Mouse (Mus musculus) liver, adult (tissue): Measurements from ENCODE around the gene Umad1.

ENCODE experiments used
- GATA4 ChIP-seq: IDR thresholded peaks from 2 replicates; pipeline ENCODE4 v1.6.1; 2014; ENCODE audit warnings: mild to moderate bottlenecking, low read length; ENCODE audit not compliant: insufficient replicate concordance

The Umad1 gene

GRCm38 (mm10) chr6:8467667-8468337 lies 208.7 kb downstream of the Umad1 start:
- no peak for TF ChIP-seq GATA4

GRCm38 (mm10) chr6:8469918-8470317 lies 210.8 kb downstream of the Umad1 start:
- TF ChIP-seq GATA4 = no peak

DNA sequence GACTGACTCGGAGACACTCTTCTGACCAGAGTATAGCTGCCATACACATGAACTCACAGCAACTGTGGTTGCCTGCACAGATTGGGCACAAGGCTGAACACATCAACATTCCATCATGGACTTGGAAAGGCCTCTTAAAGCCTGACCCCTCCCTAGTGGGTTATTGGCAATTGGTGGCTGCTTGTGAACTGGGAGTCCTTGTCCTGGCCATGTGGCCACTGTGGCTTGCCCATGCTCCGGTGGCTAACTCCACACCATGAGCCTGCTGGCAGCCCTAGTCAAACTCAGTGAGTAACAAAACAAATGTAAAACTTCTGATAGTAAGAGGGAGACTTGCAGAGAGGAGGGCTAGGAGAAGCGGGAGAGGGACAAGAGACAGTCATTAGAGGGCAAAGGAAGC lies 213.0 kb downstream of the Umad1 start:
- no peak for TF ChIP-seq GATA4

DNA sequence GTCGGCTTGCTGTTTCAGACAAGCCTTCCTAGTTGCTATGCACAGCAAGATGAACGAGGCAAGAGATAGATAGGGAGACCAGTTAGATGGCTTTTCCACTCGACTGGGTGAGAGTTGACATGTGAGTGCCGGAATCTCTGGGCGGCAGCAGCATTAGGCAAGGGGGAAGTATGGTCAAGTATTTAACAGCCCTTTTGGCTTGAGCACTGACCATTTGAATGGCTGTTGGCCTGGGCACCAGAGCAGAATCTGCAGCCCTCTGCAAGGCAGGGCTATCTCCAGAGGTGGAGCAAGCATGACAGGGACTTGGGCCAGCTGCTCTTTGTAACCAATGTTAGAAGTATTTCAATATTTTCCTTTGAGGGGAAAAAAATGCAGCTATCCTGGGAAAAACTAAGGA lies 213.8 kb downstream of the Umad1 start:
- TF ChIP-seq GATA4 = peak; percentile 40; the same call in 1 of the 2 replicates

DNA sequence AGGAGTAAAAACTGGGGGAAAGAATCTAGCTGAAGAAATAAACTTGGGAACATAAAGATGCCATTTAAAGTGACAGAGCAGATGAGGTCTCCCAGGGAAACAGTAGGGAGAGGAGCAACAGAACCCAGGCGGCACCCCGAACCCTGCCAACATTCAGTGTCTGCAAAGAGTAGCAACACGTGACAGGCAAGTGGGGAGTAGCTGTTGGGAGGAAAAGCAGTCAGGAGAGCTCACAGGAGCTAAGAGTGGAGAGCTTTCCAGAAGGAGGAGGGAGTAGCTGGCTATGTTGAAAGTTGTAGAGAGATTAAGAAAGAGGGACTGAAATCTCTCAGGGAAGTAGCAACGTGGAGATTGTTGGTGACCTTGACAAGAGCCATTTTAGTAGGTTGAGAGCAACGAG lies 214.4 kb downstream of the Umad1 start:
- no peak for TF ChIP-seq GATA4

DNA sequence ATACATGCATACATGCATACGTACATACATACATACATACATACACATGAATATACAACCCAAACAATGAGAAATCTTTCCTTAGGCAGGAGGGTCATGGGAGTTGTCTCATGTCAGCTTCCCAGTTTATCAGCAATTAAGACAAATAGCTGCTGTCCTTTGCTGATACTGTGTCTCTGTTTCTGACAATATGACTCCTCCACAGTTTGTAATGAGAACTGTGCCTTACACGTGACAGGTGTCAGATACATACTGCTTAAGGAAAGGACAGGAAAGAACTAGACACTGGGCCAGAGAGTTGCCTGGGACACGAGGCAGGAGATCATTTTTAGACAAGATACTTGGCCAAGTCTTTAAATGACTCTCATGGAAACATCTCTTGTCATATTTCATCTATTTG lies 215.2 kb downstream of the Umad1 start:
- TF ChIP-seq GATA4 = no peak

- no peak for TF ChIP-seq GATA4
These were observed 215.7 kb downstream of the Umad1 start for GRCm38 (mm10) chr6:8474820-8475219.

- no peak for TF ChIP-seq GATA4
These were observed 220.1 kb downstream of the Umad1 start for GRCm38 (mm10) chr6:8479176-8479575.

GRCm38 (mm10) chr6:8484437-8485275 lies 225.6 kb downstream of the Umad1 start:
- no peak for TF ChIP-seq GATA4

GRCm38 (mm10) chr6:8485414-8486175 lies 226.5 kb downstream of the Umad1 start:
- no peak for TF ChIP-seq GATA4

DNA sequence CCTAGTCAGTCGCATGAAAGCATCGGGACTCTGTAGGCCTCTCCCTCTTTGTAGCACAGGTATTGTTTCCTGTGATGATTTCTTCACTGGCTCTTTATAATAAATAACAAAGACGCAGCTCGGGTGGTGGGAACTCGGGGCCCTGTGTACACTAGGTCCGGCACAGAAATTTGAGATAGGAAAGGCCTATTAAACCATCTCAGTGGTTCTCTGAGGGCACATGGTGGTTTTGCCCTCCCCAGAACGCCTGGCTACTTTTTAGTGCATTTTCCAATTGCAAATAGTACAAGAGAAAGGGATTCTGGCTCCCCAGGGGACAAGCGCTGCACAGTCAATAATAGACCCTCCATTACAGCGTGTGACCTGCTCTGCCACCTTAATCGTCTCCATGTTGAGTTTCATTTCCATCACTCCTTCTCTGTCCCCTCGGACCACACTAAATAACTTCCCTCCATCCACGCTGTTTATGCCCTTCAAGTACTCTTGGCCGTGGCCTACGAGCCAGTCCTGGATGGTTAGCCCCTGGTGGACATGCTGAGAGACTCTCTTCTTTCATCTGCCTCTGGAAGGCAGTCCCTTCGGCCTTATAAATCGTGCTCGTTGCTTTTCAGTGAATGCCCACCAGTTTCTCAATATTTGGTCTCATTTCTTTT lies 227.4 kb downstream of the Umad1 start:
- no peak for TF ChIP-seq GATA4

- TF ChIP-seq GATA4 = no peak
These were observed 228.2 kb downstream of the Umad1 start for GRCm38 (mm10) chr6:8487044-8487853.

DNA sequence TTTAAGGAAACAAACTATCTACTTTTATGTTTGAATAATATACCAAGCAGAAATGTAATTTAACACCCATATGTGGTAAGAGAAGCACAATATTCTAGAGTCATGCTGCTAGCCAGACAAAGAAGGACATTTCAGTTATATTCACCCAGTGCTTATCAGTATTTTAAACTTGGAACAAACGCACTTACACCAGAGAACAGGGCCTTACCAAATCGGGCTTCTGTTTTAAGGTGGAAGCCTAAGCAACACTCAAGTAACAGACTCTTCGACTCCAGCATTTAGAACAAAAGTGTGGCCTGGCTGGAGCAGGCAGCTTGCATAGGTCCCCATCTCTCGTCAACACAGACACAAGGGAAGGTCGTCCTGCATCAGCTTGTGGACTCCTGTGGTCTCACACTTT lies 229.2 kb downstream of the Umad1 start:
- no peak for TF ChIP-seq GATA4

- no peak for TF ChIP-seq GATA4
These were observed 230.2 kb downstream of the Umad1 start for GRCm38 (mm10) chr6:8489266-8489665.
